Mouse (Mus musculus) stomach, embryonic 14.5 days (tissue): ENCODE measurements around the gene Kirrel3. TPM values are rescaled to one million over a fixed set of nuclear protein-coding genes. Genes with fewer than 3 reads are reported as not detected.

Source experiments
- ATAC-seq: fragments of 200-750 bp; cut with Nextera tagmentation; 2 replicates; pipeline ENCODE4 v1.8.0; 2017; ENCODE audit warnings: low read depth, moderate TSS enrichment; ENCODE audit not compliant: insufficient number of reproducible peaks, insufficient read depth, low FRiP score
- H3K27ac ChIP-seq: fragments of 300-500 bp; sonication (generic); 2 replicates; pipeline ENCODE4 v1.5.1; 2014; ENCODE audit warnings: mild to moderate bottlenecking, low read length, moderate library complexity, mixed read lengths
- H3K27me3 ChIP-seq: fragments of 300-500 bp; sonication (generic); 2 replicates; pipeline ENCODE4 v1.6.1; 2014; ENCODE audit warnings: low read length, control low read depth, mixed read lengths; ENCODE audit not compliant: control insufficient read depth, insufficient read depth
- H3K36me3 ChIP-seq: fragments of 300-500 bp; sonication (generic); 2 replicates; pipeline ENCODE4 v1.6.1; 2014; ENCODE audit warnings: mild to moderate bottlenecking, control low read depth, low read length, moderate library complexity, mixed read lengths; ENCODE audit not compliant: control insufficient read depth, insufficient read depth
- H3K4me1 ChIP-seq: fragments of 300-500 bp; sonication (generic); 2 replicates; pipeline ENCODE4 v1.6.1; 2014; ENCODE audit warnings: low read length, control low read depth, mixed read lengths; ENCODE audit not compliant: control insufficient read depth, insufficient read depth
- H3K4me2 ChIP-seq: fragments of 300-500 bp; sonication (generic); replicated peaks from 2 replicates; pipeline ENCODE4 v1.6.1; 2014; ENCODE audit warnings: low read depth, low read length, control low read depth
- H3K4me3 ChIP-seq: fragments of 300-500 bp; sonication (generic); 2 replicates; pipeline ENCODE4 v1.5.1; 2014; ENCODE audit warnings: low read depth, low read length, control low read depth
- H3K9ac ChIP-seq: fragments of 300-500 bp; sonication (generic); replicated peaks from 2 replicates; pipeline ENCODE4 v1.6.1; 2014; ENCODE audit warnings: low read depth, mild to moderate bottlenecking, control low read depth, low read length, moderate library complexity, mixed read lengths
- H3K9me3 ChIP-seq: fragments of 300-500 bp; sonication (generic); 2 replicates; pipeline ENCODE4 v1.6.1; 2016; ENCODE audit warnings: low read depth, low read length, control low read depth; ENCODE audit not compliant: control insufficient read depth
- WGBS: fragments of 180-500 bp; shearing (Covaris S2); extraction: QIAGEN DNeasy Blood & Tissue Kit; methylation state at CpG from one replicate; pipeline ENCODE4 v1.1.7; 2014; 5-methylcytosine and 5-hydroxymethylcytosine counted together
- polyA plus RNA-seq: library from polyadenylated mRNA; unstranded; fragments of >200 nt; fragmentation: Nextera tagmentation; extraction: Ambion mirVana; gene quantifications from 2 replicates; pipeline ENCODE4 v1.2.1, GENCODE M21; 2014

Kirrel3 gene
- polyA plus RNA-seq, 1 experiment from 2014 or later = 6.3 TPM

DNA sequence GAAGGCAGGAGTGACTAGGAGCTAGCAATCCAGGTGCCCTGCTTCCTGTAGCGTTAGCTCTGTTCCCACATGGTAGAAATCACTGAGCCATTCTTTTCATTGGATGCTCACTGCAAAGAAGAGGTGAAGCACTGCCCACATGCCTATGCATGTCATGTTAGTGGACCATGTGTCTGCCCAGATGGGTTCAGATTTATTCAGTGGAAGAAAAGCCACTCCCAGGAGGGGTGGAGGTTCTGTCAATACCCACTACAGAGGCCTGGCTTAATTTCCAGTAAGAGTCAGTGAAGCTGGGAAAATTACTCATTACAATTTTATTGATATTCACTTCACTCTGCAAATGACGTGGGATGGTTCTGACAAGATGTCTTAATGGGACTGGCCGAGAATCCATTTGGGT is 134.2 kb downstream of the Kirrel3 start:
- no peak overlapping the region for H3K4me2 ChIP-seq
- no peaks in the 10 kb centered on the region for H3K27me3 ChIP-seq
- H3K9me3 ChIP-seq = no peaks in the 10 kb centered on the region
- H3K27ac ChIP-seq = no peak overlapping the region
- ATAC-seq = no peak
- 87% methylated on average over 3 of the region's 3 CpGs for WGBS
- no peak overlapping the region for H3K9ac ChIP-seq
- H3K4me1 ChIP-seq = 0 out of 2 replicates have a peak, but pooled peaks cover 2% of the 10 kb centered on the region
- no peak overlapping the region for H3K4me3 ChIP-seq
- H3K36me3 ChIP-seq = no peaks in the 10 kb centered on the region

DNA sequence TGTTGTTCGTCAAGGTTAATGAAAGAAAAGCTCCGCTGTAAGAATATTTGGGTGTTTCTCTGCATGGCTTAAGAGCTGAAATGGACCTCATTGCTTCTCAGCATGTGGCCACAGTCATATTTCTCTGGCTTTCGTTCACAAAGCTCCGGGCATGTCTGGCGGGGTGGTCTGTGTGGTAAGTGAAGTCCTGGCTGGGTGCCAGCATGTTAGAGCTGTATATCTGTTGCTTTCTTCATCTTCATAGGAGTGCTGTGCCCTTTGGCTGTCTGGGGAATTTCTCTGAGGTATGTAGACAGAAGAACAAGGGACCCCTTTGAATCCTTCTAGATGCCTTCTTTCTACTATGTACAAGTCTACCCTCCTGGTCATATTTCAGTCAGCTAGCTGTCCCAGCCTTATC is 137.8 kb downstream of the Kirrel3 start:
- no peak overlapping the region for H3K4me2 ChIP-seq
- H3K9ac ChIP-seq = no peak overlapping the region
- WGBS = 37% methylated on average over 5 of the region's 5 CpGs
- 0 out of 2 replicates have a peak, but pooled peaks have one; percentile 33 for ATAC-seq
- no peaks in the 10 kb centered on the region for H3K9me3 ChIP-seq
- H3K4me3 ChIP-seq = no peak overlapping the region
- no peaks in the 10 kb centered on the region for H3K36me3 ChIP-seq
- H3K27me3 ChIP-seq = no peaks in the 10 kb centered on the region
- 0 out of 2 replicates have a peak, but pooled peaks cover 2% of the 10 kb centered on the region for H3K4me1 ChIP-seq
- no peak overlapping the region for H3K27ac ChIP-seq

DNA sequence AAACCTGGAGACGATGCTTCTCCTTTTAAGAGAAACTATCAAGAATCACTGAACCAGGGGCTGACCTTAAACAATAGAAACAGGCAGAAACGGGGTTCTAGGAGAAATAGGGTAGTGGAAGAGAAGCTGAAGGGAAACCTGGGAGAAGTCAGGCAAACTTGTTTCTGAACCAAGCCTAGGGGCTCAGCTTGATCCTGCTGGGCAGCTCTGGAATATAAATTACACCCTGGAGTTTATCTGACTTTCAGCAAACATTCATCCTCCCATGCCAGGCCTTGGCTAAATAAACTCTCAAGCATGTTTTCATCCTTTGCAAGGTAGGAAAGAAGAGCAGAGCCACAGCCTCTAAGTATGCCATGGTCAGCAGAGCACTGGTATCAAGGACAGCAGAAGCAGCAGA is 138.3 kb downstream of the Kirrel3 start:
- H3K9me3 ChIP-seq = no peaks in the 10 kb centered on the region
- H3K4me1 ChIP-seq = 0 out of 2 replicates have a peak, but pooled peaks cover 2% of the 10 kb centered on the region
- ATAC-seq = no peak
- no peak overlapping the region for H3K4me3 ChIP-seq
- H3K36me3 ChIP-seq = no peaks in the 10 kb centered on the region
- no peak overlapping the region for H3K27ac ChIP-seq
- H3K27me3 ChIP-seq = no peaks in the 10 kb centered on the region
- no peak overlapping the region for H3K9ac ChIP-seq
- no peak overlapping the region for H3K4me2 ChIP-seq
- WGBS = 40% methylated on average over 2 of the region's 2 CpGs

DNA sequence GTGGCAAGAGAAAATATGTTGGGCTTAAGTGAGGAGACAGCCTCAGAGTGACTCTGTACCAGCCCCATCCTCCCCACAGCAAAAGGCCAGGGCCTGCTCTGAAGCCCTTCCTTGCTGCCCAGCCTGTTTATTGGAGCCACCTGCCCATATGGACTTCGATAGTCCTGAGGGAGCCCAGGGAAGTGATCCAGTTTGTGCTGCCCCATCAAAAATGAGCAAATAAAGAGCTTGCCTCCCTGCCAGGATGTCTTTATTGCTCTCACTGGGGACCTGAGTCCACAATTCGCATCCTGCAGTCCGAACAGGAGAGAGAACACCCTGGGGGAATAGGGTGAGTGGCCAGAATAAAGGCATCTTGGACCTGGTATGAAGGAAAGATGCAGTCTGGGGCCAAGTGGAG is 143.1 kb downstream of the Kirrel3 start:
- H3K9ac ChIP-seq = no peak overlapping the region
- H3K27me3 ChIP-seq = no peaks in the 10 kb centered on the region
- ATAC-seq = no peak
- no peak overlapping the region for H3K4me2 ChIP-seq
- H3K36me3 ChIP-seq = no peaks in the 10 kb centered on the region
- no peaks in the 10 kb centered on the region for H3K9me3 ChIP-seq
- H3K4me3 ChIP-seq = no peak overlapping the region
- 84% methylated on average over 3 of the region's 3 CpGs for WGBS
- 0 out of 2 replicates have a peak, but pooled peaks cover under 1% of the 10 kb centered on the region for H3K4me1 ChIP-seq
- no peak overlapping the region for H3K27ac ChIP-seq

DNA sequence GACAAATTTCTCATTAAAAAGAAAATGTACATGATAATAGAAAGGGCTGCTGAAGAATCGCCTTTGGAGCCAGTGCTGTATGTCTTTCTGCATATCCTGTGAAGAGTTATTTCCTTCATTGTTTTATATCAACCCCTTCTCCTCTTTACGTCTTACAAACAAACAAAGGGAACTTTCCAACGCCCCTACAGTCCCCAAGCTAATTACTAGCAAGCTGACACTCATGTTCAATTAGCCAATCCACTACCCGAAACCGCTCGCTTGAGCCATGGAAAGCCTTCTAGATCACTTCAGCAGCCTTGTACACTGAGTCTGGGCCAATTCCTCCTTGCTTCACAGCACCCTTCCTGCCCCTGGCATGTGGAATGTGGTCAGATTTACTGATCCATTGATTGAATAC is 150.0 kb downstream of the Kirrel3 start:
- 81% methylated on average over 6 of the region's 6 CpGs for WGBS
- Histone ChIP-seq H3K9me3 (no peaks in the 10 kb centered on the region), H3K4me1 (no peaks in the 10 kb centered on the region), H3K27me3 (no peaks in the 10 kb centered on the region), H3K4me2 (no peak overlapping the region), H3K36me3 (no peaks in the 10 kb centered on the region), H3K4me3 (no peak overlapping the region), H3K27ac (no peak overlapping the region), H3K9ac (no peak overlapping the region)
- no peak for ATAC-seq

DNA sequence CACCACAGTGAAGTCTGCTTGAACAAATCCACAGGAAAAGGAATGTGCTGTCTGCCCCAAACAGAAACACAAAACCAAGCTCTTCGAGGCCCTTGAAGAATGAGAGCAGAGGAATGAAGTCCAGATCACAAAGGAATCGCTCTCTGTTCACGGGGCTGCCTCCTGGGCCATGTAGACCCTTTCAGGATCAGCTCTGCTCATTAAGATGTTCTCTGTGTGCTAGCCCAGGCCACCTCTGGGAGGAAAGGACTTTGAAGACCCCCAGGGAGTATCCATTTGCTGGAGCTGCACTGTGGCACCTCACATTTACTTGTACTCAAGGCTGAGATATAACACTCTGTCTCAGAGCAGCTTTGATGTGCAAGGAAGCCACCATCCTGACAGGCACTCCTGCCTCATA is 158.2 kb downstream of the Kirrel3 start:
- no peaks in the 10 kb centered on the region for H3K27me3 ChIP-seq
- H3K4me2 ChIP-seq = no peak overlapping the region
- no peaks in the 10 kb centered on the region for H3K9me3 ChIP-seq
- no peak overlapping the region for H3K9ac ChIP-seq
- H3K27ac ChIP-seq = no peak overlapping the region
- no peaks in the 10 kb centered on the region for H3K36me3 ChIP-seq
- 22% methylated on average over 3 of the region's 3 CpGs for WGBS
- H3K4me3 ChIP-seq = no peak overlapping the region
- no peaks in the 10 kb centered on the region for H3K4me1 ChIP-seq
- no peak for ATAC-seq

DNA sequence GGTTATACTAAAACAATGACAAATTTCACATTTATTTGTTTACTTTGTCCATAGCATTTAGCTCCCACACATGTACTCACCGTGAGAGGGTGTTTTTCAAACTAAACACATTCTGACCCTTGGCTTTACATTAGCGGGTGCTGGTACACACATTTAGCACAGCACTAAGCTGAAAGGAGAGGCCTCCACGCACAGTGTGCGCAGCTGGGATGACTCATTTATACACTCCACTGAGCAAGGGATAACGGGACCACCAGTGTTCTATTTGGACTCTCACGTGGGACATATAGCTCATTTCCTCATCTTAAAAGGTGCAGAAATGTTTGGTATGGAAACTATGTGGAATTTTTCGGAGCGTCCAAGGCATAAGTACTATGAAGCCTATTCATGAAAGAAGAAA is 158.7 kb downstream of the Kirrel3 start:
- Histone ChIP-seq H3K9ac (no peak overlapping the region), H3K9me3 (no peaks in the 10 kb centered on the region), H3K4me3 (no peak overlapping the region), H3K36me3 (no peaks in the 10 kb centered on the region), H3K4me1 (no peaks in the 10 kb centered on the region), H3K27ac (no peak overlapping the region), H3K4me2 (no peak overlapping the region), H3K27me3 (no peaks in the 10 kb centered on the region)
- 23% methylated on average over 8 of the region's 8 CpGs for WGBS
- ATAC-seq = no peak

DNA sequence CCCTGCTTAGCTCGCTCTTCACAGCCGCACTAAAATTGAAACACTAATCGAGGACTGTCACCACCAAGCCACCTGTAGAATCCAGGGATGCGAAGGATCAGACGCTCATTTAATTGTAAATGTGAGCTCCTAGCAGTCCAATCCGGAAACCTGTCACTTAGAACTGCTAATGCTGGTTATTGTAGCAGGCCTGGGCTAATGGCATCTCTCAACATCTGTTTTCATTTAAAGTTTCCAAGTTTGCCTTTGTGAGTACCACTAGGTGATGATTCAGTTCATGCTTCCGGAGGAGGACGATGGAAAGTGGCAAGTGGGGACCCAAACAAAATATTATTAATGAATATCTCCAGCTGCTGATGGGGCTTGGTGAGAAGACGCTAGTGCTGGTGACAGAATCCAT is 161.1 kb downstream of the Kirrel3 start:
- ATAC-seq = no peak
- no peak overlapping the region for H3K9ac ChIP-seq
- WGBS = 76% methylated on average over 9 of the region's 9 CpGs

DNA sequence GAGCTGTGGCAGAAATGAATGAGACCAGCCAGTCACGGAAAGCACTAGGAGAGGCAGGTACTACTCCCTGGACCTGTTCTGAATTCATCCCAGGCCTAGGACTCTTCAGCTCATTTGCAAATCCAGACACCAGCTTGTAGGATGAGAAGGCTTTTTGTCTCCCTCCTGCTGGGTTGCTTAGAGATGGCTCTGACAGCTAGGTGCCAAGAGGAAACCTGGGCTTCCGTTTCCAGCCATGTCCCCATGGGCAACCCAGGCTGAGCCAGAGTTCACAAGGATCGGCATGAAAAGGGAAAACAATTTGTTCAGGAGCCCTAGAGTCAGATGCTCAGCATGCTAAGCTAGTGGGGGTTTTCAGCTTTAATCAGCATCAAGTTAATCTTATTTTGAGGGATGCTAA is 166.6 kb downstream of the Kirrel3 start:
- H3K27ac ChIP-seq = no peak overlapping the region
- no peaks in the 10 kb centered on the region for H3K27me3 ChIP-seq
- no peak overlapping the region for H3K9ac ChIP-seq
- ATAC-seq = no peak
- H3K4me1 ChIP-seq = no peaks in the 10 kb centered on the region
- 63% methylated on average over 3 of the region's 3 CpGs for WGBS
- H3K4me2 ChIP-seq = no peak overlapping the region
- no peaks in the 10 kb centered on the region for H3K36me3 ChIP-seq
- no peak overlapping the region for H3K4me3 ChIP-seq
- no peaks in the 10 kb centered on the region for H3K9me3 ChIP-seq

More for the DNA sequence above, 161.1 kb downstream of the Kirrel3 start:
- Histone ChIP-seq H3K27me3 (no peaks in the 10 kb centered on the region), H3K27ac (no peak overlapping the region), H3K9me3 (no peaks in the 10 kb centered on the region), H3K4me1 (no peaks in the 10 kb centered on the region), H3K4me3 (no peak overlapping the region), H3K4me2 (no peak overlapping the region), H3K36me3 (no peaks in the 10 kb centered on the region)
